Mouse (Mus musculus) MEL (cell line): ENCODE data around the gene Acaa1a.

Source experiments
- CHD2 ChIP-seq: IDR thresholded peaks from 2 replicates; pipeline ENCODE4 v1.6.1; 2011; ENCODE audit warnings: low read length, improper control_type of control experiment
- CTCF ChIP-seq, 3 experiments: IDR thresholded peaks in 2 of 3; conservative IDR thresholded peaks in 1 of 3; 2 replicates each; pipeline ENCODE4 v1.5.1; 2011 to 2012; ENCODE audit warnings: low read length in 3 of 3, low read depth in 2 of 3, mild to moderate bottlenecking in 2 of 3, improper control_type of control experiment in 1 of 3, inconsistent platforms in 1 of 3, mixed read lengths in 1 of 3, moderate library complexity in 1 of 3; ENCODE audit not compliant: control insufficient read depth in 1 of 3, insufficient read depth in 1 of 3, poor library complexity in 1 of 3, severe bottlenecking in 1 of 3
- E2F4 ChIP-seq: IDR thresholded peaks from 2 replicates; pipeline ENCODE4 v1.6.1; 2011; ENCODE audit warnings: low read depth, low read length, improper control_type of control experiment, borderline replicate concordance
- EP300 ChIP-seq, 2 experiments: IDR thresholded peaks; 2 replicates each; pipeline ENCODE4 v1.6.1; 2011; ENCODE audit warnings: improper control_type of control experiment in 2 of 2, low read length in 2 of 2, low read depth in 1 of 2, mild to moderate bottlenecking in 1 of 2
- JUND ChIP-seq: IDR thresholded peaks from 2 replicates; pipeline ENCODE4 v1.6.1; 2011; ENCODE audit warnings: low read depth, mild to moderate bottlenecking, improper control_type of control experiment, low read length
- MAFK ChIP-seq: IDR thresholded peaks from 2 replicates; pipeline ENCODE4 v1.6.1; 2011; ENCODE audit warnings: low read depth, mild to moderate bottlenecking, low read length, improper control_type of control experiment, borderline replicate concordance
- MXI1 ChIP-seq: IDR thresholded peaks from 2 replicates; pipeline ENCODE4 v1.6.1; 2011; ENCODE audit warnings: mild to moderate bottlenecking, low read depth, low read length, improper control_type of control experiment
- POLR2AphosphoS5 ChIP-seq: IDR thresholded peaks from 2 replicates; pipeline ENCODE4 v1.6.1; 2012; ENCODE audit warnings: low read depth, borderline replicate concordance, mild to moderate bottlenecking, inconsistent platforms, low read length, moderate library complexity, mixed read lengths
- SIN3A ChIP-seq: IDR thresholded peaks from 2 replicates; pipeline ENCODE4 v1.6.1; 2012; ENCODE audit warnings: low read length, improper control_type of control experiment, inconsistent platforms
- TBP ChIP-seq: IDR thresholded peaks from 2 replicates; pipeline ENCODE4 v1.8.0; 2011; ENCODE audit warnings: low read depth, low read length, improper control_type of control experiment
- TCF12 ChIP-seq: IDR thresholded peaks from 2 replicates; pipeline ENCODE4 v1.6.1; 2014; ENCODE audit warnings: low read depth, mild to moderate bottlenecking, inconsistent platforms, low read length, improper control_type of control experiment, moderate library complexity
- USF1 ChIP-seq: IDR thresholded peaks from 2 replicates; pipeline ENCODE4 v1.6.1; 2014; ENCODE audit warnings: low read depth, mild to moderate bottlenecking, inconsistent platforms, low read length, improper control_type of control experiment, moderate library complexity

DNA sequence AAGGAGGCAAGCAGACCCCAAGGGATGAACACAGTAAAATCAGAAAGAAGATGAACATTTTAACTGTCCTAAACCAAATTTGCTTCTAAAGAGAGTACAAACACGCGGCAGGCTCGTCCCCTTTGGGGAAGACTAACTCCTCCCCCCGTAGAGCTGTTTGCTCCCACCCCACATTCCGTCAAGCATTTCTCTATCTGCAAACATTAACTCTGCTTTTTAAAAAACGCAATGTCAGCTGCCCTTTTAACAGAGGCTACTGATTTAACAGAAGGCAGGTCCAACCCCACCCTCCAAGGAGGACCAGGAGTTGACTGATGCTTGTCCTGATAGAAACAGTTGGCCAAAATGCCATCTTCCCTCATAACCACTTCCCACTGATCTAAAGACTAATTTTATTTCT lies 14.4 kb downstream of the Acaa1a start:
- no peak for TF ChIP-seq JUND
- TF ChIP-seq TBP, result no peak
- TF ChIP-seq EP300 (IDR thresholded peaks at IDR 0.05; ENCODE audit: low read depth in 1 of 2, low read length in 2 of 2), result no peak
- TF ChIP-seq POLR2AphosphoS5, result no peak
- TF ChIP-seq E2F4, result no peak
- no peak for TF ChIP-seq USF1
- TF ChIP-seq TCF12, result no peak
- TF ChIP-seq MXI1, result no peak
- TF ChIP-seq SIN3A, result no peak
- no peak for TF ChIP-seq CTCF (IDR thresholded peaks at IDR 0.05 in 2 of 3, conservative IDR thresholded peaks at IDR 0.05 in 1 of 3; ENCODE audit: control insufficient read depth in 1 of 3, insufficient read depth in 1 of 3, low read depth in 2 of 3, low read length in 3 of 3, poor library complexity in 1 of 3, severe bottlenecking in 1 of 3)
- no peak for TF ChIP-seq CHD2
- TF ChIP-seq MAFK, result no peak
